9 mouse cellular contexts compared by ENCODE assay signal in genomic region chr5:24587200-24587577, GRCm38 (mm10). TPM values are rescaled to one million over a fixed set of nuclear protein-coding genes. Genes with fewer than 3 reads are reported as not detected.
DNase-seq lines count a peak whose midpoint lies in the region; ATAC-seq and TF ChIP-seq lines count a peak whose summit lies in the region.
"Had no signal": no experiment of that assay in that cellular context is flagged by ENCODE, and none has a peak within 500 bp of the region (broad histone marks: within the 10 kb centered on the region; RNA-seq: fewer than 3 reads in every experiment).

No protein-coding gene starts in this region.

- intact Hi-C loops in gastrocnemius, adult 2 months (cut with DNase I) = no loop called here

- no peaks in the 10 kb centered on the region for H3K36me3 ChIP-seq in testis, adult 2 months (ENCODE audit: control insufficient read depth, insufficient read depth, low read length)
- peaks cover 41% of the 10 kb centered on the region for H3K36me3 ChIP-seq in hindbrain, embryonic 10.5 days

- H3K27me3 ChIP-seq in testis, adult 2 months (ENCODE audit: control insufficient read depth, insufficient read depth, low read length) = no peaks in the 10 kb centered on the region
- H3K27me3 ChIP-seq in hindbrain, embryonic 10.5 days (ENCODE audit: insufficient read depth, poor library complexity, severe bottlenecking) = peaks cover 23% of the 10 kb centered on the region

- peak overlapping the region; percentile 88 for H3K4me3 ChIP-seq in gastrocnemius, adult 2 months
- H3K4me3 ChIP-seq in testis, adult 2 months (ENCODE audit: control insufficient read depth, low read depth, low read length) = peak overlapping the region; percentile 99
- H3K4me3 ChIP-seq in hindbrain, embryonic 10.5 days = peak overlapping the region; percentile 89

- H3K9me3 ChIP-seq in hindbrain, embryonic 10.5 days = no peaks in the 10 kb centered on the region

- no peak for TF ChIP-seq CTCF in gastrocnemius, adult 2 months (IDR thresholded peaks at IDR 0.05)
- no peak for TF ChIP-seq CTCF in testis, adult 2 months (IDR thresholded peaks at IDR 0.05; ENCODE audit: control insufficient read depth, insufficient read depth, insufficient replicate concordance, low read depth, low read length)

- H3K4me1 ChIP-seq in testis, adult 2 months (ENCODE audit: control insufficient read depth, insufficient read depth, low read length) = peaks cover 13% of the 10 kb centered on the region
- H3K4me1 ChIP-seq in hindbrain, embryonic 10.5 days (replicated peaks) = peaks cover 50% of the 10 kb centered on the region

- ATAC-seq in megakaryocyte-erythroid progenitor cell, adult 5-6 weeks (replicated peaks; ENCODE audit: low FRiP score, low TSS enrichment, poor library complexity, severe bottlenecking) = peak; percentile 32
- no peak for ATAC-seq in CD4-positive, CD25-positive, alpha-beta regulatory T cell, adult 4 months

- TF ChIP-seq POLR2A in testis, adult 2 months (IDR thresholded peaks at IDR 0.05; ENCODE audit: control insufficient read depth, low read depth, low read length) = no peak

- 32% methylated on average over 4 of the region's 4 CpGs for WGBS in hindbrain, embryonic 10.5 days

- H3K27ac ChIP-seq in gastrocnemius, adult 2 months = peak overlapping the region; percentile 91
- H3K27ac ChIP-seq in testis, adult 2 months (ENCODE audit: control insufficient read depth, insufficient read depth, low read depth, low read length) = no peak overlapping the region; the same call in 1 of the 2 replicates
- H3K27ac ChIP-seq in hindbrain, embryonic 10.5 days = peak overlapping the region; percentile 89

- DNase-seq in gastrocnemius, adult 2 months = peak; percentile 28
- no peak for DNase-seq in gastrocnemius, postnatal 4 days (ENCODE audit: low spot score in 2 of 2)
- DNase-seq in testis, postnatal 14 days (ENCODE audit: low spot score) = no peak
- DNase-seq in hindbrain, embryonic 10.5 days (ENCODE audit: low spot score) = peak; percentile 13
- no peak for DNase-seq in urinary bladder, adult 18-20 months (ENCODE audit: low spot score in 2 of 2)

RNA-seq across cellular contexts. Expression of gene Chpf2, which starts 0.6 kb away (rescaled TPM):
- total RNA-seq in gastrocnemius, adult 2 months (2021) = 10 to 100 TPM in 1 of 2 experiments, 1 to 10 TPM in 1; 6.4 to 10.1 TPM
- total RNA-seq in gastrocnemius, postnatal 4 days (2021) = 10 to 100 TPM; 34.4 to 36.7 TPM
- 9.1 and 12.4 TPM in 2 replicates for polyA plus RNA-seq in testis, adult 2 months (2012; rRNA removed)
- polyA plus RNA-seq in hindbrain, embryonic 10.5 days (2016; fragmentation: Nextera tagmentation; extraction: Ambion mirVana) = 16.5 and 19.3 TPM in 2 replicates
- 12.0 and 14.7 TPM in 2 replicates for total RNA-seq in megakaryocyte-erythroid progenitor cell, adult 5-6 weeks (2014; fragmentation: Nextera tagmentation)
- 14.5 and 22.5 TPM in 2 replicates for total RNA-seq in megakaryocyte-erythroid progenitor cell, adult 5-6 weeks (2017)
- polyA plus RNA-seq in CD4-positive, CD25-positive, alpha-beta regulatory T cell, adult 4 months (2017; shearing (Covaris generic)) = 10 to 100 TPM in 1 of 2 experiments, 1 to 10 TPM in 1; 9.3 to 15.6 TPM

RNA-seq across cellular contexts. Expression of gene Abcf2, which starts 9.9 kb away (rescaled TPM):
- total RNA-seq in gastrocnemius, adult 2 months (2021) = 100 to 1,000 TPM; 105 to 117 TPM
- total RNA-seq in gastrocnemius, postnatal 4 days (2021) = 10 to 100 TPM; 60.6 to 61.0 TPM
- 184 and 194 TPM in 2 replicates for polyA plus RNA-seq in testis, adult 2 months (2012; rRNA removed)
- polyA plus RNA-seq in hindbrain, embryonic 10.5 days (2016; fragmentation: Nextera tagmentation; extraction: Ambion mirVana) = 125 and 159 TPM in 2 replicates
- 70.2 and 80.7 TPM in 2 replicates for total RNA-seq in megakaryocyte-erythroid progenitor cell, adult 5-6 weeks (2014; fragmentation: Nextera tagmentation)
- total RNA-seq in megakaryocyte-erythroid progenitor cell, adult 5-6 weeks (2017) = 122 and 164 TPM in 2 replicates
- polyA plus RNA-seq in CD4-positive, CD25-positive, alpha-beta regulatory T cell, adult 4 months (2017; shearing (Covaris generic)) = 10 to 100 TPM; 62.1 to 87.7 TPM

RNA-seq across cellular contexts. Expression of gene 4931409K22Rik, which starts 30.6 kb away (rescaled TPM):
- total RNA-seq in gastrocnemius, adult 2 months (2021) = not detected
- total RNA-seq in gastrocnemius, postnatal 4 days (2021) = not detected
- 108 and 117 TPM in 2 replicates for polyA plus RNA-seq in testis, adult 2 months (2012; rRNA removed)
- polyA plus RNA-seq in hindbrain, embryonic 10.5 days (2016; fragmentation: Nextera tagmentation; extraction: Ambion mirVana) = 0.07 and 0.10 TPM in 2 replicates
- total RNA-seq in megakaryocyte-erythroid progenitor cell, adult 5-6 weeks (2014; fragmentation: Nextera tagmentation) = not detected in 2 replicates
- not detected in 2 replicates for total RNA-seq in megakaryocyte-erythroid progenitor cell, adult 5-6 weeks (2017)
- polyA plus RNA-seq in CD4-positive, CD25-positive, alpha-beta regulatory T cell, adult 4 months (2017; shearing (Covaris generic)) = not detected
- total RNA-seq: left cerebral cortex, adult 18-20 months had no signal

RNA-seq across cellular contexts. Expression of gene Smarcd3, which starts 37.0 kb away (rescaled TPM):
- total RNA-seq in gastrocnemius, adult 2 months (2021) = 100 to 1,000 TPM; 172 to 203 TPM
- 100 to 1,000 TPM; 131 to 137 TPM for total RNA-seq in gastrocnemius, postnatal 4 days (2021)
- polyA plus RNA-seq in testis, adult 2 months (2012; rRNA removed) = 5.0 and 16.5 TPM in 2 replicates
- 22.8 and 35.7 TPM in 2 replicates for polyA plus RNA-seq in hindbrain, embryonic 10.5 days (2016; fragmentation: Nextera tagmentation; extraction: Ambion mirVana)
- not detected in 2 replicates for total RNA-seq in megakaryocyte-erythroid progenitor cell, adult 5-6 weeks (2014; fragmentation: Nextera tagmentation)
- not detected in 2 replicates for total RNA-seq in megakaryocyte-erythroid progenitor cell, adult 5-6 weeks (2017)
- polyA plus RNA-seq in CD4-positive, CD25-positive, alpha-beta regulatory T cell, adult 4 months (2017; shearing (Covaris generic)) = under 1 TPM; 0.48 to 0.61 TPM

RNA-seq across cellular contexts. Expression of gene Asb10, which starts 46.4 kb away (rescaled TPM):
- 100 to 1,000 TPM; 101 to 107 TPM for total RNA-seq in gastrocnemius, adult 2 months (2021)
- total RNA-seq in gastrocnemius, postnatal 4 days (2021) = 10 to 100 TPM; 32.8 to 34.8 TPM
- polyA plus RNA-seq in testis, adult 2 months (2012; rRNA removed) = 0.46 and 0.52 TPM in 2 replicates
- 0.17 TPM in 1 of 2 replicates, not detected in the other for polyA plus RNA-seq in hindbrain, embryonic 10.5 days (2016; fragmentation: Nextera tagmentation; extraction: Ambion mirVana)
- total RNA-seq in megakaryocyte-erythroid progenitor cell, adult 5-6 weeks (2014; fragmentation: Nextera tagmentation) = not detected in 2 replicates
- total RNA-seq in megakaryocyte-erythroid progenitor cell, adult 5-6 weeks (2017) = not detected in 2 replicates
- not detected for polyA plus RNA-seq in CD4-positive, CD25-positive, alpha-beta regulatory T cell, adult 4 months (2017; shearing (Covaris generic))
- total RNA-seq: left cerebral cortex, adult 18-20 months had no signal

Comparison
In these comparisons a context has a peak if more than half of its experiments do, and no peak if none do; other contexts are left out.
1. DNase-seq: peak in gastrocnemius, adult 2 months (single experiment) and hindbrain, embryonic 10.5 days (single experiment); none in gastrocnemius, postnatal 4 days (0 of 2), testis, postnatal 14 days (single experiment) and urinary bladder, adult 18-20 months (0 of 2).
2. Peak in every context shown above with its lines, with median percentiles within 50 percentile points of each other: H3K4me3 ChIP-seq.